Mouse (Mus musculus) bone marrow, adult 2 months (tissue): ENCODE measurements around the gene Gm49333.

ENCODE experiments used
- CTCF ChIP-seq: fragments of 200-500 bp; IDR thresholded peaks from 2 replicates; pipeline ENCODE4 v1.5.1; 2011; ENCODE audit warnings: low read length, control low read depth; ENCODE audit not compliant: control insufficient read depth, insufficient read depth
- POLR2A ChIP-seq: fragments of 200-500 bp; IDR thresholded peaks from 2 replicates; pipeline ENCODE4 v1.6.1; 2011; ENCODE audit warnings: low read depth, mild to moderate bottlenecking, control low read depth, low read length, borderline replicate concordance; ENCODE audit not compliant: control insufficient read depth

DNA sequence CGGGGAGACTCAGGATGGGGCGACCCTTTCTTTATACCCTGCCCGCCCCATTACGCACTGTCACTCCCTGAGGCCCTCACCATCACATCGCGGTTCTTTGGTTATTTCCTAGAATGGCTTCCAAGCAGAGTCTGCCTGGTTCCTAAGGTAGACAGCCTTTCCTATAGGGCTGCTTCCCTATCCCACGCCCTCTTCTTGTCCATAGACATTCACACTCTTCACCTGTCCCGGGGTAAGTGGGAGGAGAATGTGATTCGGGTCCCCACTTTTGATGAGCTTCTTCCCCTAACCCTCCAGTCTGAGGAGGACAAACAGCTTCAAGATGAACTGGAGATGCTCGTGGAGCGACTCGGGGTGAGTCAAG, 40.5 kb downstream of the Gm49333 start:
- TF ChIP-seq POLR2A (no peak), CTCF (no peak)
